Mouse (Mus musculus) left cerebral cortex, postnatal 14 days (tissue): ENCODE results near the gene Muc2. TPM values are rescaled to one million over a fixed set of nuclear protein-coding genes. Genes with fewer than 3 reads are reported as not detected.

ENCODE experiments used
- DNase-seq, 2 experiments: peaks; one replicate each; pipeline ENCODE4 v3.0.0; 2021 to 2022; ENCODE audit warnings: low spot score in 2 of 2, mixed read lengths in 1 of 2
- intact Hi-C: fragments of 180-260 bp; cut with DNase I; formaldehyde crosslinking; loops from one replicate; pipeline ENCODE4 v1.15.1; 2025
- total RNA-seq, 2 experiments: library from RNA; stranded (reverse); gene quantifications; 2 replicates each; pipeline ENCODE4 v1.2.3; 2021

The Muc2 gene
- total RNA-seq, 2 experiments from 2014 or later: 0.55 to 0.70 TPM

DNA sequence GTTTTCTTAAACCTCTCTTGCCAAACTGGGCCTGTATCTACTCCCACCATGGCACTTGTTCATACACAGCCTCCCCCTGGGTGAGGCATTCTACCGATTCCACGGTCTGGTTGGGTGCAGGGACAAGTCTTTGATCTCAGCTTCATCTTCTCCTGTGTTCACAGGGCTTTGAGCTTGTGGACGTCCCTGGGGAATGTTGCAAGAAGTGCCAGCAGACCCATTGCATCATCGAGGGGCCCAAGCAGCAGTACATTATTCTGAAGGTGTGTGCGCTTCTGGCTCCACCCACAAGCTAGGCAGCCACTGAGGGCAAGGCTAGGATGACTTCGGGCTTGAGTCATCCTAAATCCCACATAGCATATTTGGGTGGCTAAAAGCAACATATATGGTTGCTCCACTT lies 62.4 kb downstream of the Muc2 start:
- intact Hi-C loops: no loop called here
- DNase-seq: no peak

DNA sequence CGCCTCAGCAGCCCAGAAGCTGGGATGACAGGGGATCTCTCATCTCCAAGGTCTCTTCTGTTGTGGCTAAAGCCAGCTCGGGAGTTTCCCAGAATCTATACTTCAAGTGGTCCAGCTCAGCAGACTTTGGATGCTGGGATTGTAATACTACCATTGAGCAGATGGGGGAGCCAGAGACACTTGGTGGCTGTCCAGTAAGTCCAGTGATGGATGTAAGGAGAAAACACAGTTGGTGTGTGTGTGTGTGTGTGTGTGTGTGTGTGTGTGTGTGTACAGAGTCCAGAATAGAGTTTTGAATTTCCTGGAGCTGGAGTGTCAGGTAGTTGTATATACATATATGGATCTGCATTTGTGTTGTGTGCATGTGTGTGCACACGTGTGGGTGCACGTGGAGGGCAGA lies 65.7 kb downstream of the Muc2 start:
- intact Hi-C loops: no loop called here
- peak; percentile 89 to 93 for DNase-seq

DNA sequence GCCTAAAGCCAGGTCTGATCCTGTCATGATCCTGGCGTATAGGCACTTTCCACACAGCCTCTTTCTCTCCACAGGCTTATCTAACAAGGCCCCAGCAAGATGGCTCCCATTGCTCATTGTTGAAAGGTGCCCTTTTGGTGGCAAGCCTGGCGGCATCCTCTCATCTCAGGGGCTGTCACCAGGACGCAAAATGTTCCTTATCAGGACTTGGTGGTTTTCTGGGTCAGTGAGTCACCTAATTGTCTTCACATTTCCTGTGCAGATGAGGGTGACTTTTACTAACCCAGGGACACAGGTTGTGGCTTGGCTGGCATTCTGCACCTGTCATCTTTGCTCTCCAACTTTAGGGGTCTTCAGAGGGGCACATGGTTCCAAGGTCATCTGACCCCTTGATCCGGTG lies 68.2 kb downstream of the Muc2 start:
- intact Hi-C loops: no loop called here
- DNase-seq: no peak

DNA sequence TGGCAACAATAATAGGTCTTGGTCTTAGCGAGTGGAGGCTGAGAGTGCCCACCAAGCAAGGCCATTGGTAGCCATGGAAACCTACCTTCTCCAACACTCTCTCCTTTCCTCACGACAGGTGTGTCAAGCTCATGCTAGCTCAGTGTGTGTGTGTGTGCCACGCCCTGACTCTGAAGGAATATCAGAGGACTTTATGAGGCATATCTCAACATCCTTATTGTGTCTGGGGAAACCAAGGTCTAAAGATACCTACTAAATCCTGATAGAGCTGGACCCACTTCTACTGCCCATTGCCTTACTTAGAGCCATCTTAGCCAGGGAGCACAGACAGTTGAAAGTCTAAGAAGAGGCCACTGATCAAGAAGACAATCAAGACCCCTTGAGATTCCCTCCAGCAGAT lies 80.4 kb downstream of the Muc2 start:
- no peak for DNase-seq
- intact Hi-C loops: no loop called here

DNA sequence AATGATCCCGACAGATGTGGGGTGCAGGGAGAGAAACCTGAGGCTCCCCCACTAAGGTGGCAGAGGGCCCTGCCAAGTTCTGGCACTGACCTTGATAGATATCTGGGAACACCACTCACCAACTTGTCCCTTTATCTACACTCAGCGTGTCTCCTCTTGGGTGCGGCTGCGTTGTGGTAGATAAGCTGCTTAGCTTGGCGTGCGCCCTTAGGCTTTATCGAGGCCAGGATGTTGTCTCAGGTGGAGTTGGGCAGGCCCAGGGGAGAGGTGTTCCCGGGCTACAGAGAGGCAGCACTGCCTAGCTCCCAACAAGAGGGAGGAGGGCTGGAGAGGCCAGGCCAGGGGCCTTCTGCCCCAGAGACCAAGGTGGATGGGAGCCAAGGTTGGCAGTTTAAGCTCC lies 80.8 kb downstream of the Muc2 start:
- intact Hi-C loops: no loop called here

DNA sequence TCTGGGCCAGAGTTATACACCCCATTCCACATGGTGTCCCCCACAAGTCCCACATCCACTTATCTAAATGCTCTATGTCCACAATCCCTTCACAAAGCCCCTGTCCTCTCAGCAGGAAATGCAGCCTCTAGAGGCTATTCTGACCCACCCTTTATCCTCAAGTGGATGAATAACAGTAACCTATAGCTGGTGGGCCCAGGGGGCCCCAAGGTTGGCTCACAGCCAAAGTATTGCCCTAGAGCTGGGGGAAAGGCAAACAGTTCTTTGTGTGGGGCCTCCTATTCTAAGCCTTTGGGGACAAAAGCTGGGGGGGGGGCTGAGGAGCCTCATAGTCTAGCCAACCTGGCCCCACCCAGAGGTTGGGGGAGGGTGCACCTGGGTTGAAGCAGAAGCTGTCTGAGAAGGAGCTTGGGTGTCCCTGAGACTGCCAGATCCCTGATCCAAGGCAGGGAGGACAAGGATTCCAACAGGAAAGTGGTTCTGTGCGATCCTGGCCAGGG lies 82.0 kb downstream of the Muc2 start:
- intact Hi-C loops: no loop called here
- no peak for DNase-seq

More for the DNA sequence above, 80.8 kb downstream of the Muc2 start:
- DNase-seq: no peak

DNA sequence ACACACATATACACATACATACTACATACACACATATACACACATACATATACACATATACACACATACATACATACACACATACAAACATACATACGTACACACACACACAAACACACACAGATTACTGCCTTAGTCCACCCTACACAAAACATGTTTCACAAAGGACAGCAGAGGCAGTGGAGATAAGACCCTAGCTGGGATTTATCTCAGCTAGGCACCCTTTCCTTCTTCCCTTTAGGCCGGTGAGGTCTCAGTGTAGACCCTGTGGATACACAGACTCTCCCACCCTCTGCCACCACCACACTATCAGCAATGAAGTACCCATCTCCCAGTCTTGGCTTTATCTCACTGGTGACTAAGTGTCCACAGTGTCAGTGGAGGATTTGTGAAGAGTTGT lies 84.7 kb downstream of the Muc2 start:
- intact Hi-C loops: no loop called here

DNA sequence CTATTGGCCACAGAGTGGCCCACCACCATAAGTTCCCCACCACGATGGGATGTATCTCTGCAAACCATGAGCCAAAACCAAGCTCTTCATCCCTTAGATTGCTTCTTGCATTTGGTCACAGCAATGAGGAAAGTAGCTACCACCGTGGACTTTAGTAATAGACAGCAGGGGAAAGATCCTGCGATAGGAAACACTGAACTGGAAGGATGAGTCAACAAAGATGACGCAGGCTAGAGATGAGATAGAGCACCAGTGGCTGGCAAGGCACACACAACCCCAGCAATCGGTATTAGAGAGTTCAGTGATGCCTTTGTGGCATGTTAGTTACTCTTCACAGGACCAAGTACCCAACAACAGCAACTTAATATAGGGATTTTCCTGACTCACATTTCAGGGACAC lies 86.1 kb downstream of the Muc2 start:
- intact Hi-C loops: no loop called here
- no peak for DNase-seq

More for the DNA sequence above, 84.7 kb downstream of the Muc2 start:
- no peak for DNase-seq

DNA sequence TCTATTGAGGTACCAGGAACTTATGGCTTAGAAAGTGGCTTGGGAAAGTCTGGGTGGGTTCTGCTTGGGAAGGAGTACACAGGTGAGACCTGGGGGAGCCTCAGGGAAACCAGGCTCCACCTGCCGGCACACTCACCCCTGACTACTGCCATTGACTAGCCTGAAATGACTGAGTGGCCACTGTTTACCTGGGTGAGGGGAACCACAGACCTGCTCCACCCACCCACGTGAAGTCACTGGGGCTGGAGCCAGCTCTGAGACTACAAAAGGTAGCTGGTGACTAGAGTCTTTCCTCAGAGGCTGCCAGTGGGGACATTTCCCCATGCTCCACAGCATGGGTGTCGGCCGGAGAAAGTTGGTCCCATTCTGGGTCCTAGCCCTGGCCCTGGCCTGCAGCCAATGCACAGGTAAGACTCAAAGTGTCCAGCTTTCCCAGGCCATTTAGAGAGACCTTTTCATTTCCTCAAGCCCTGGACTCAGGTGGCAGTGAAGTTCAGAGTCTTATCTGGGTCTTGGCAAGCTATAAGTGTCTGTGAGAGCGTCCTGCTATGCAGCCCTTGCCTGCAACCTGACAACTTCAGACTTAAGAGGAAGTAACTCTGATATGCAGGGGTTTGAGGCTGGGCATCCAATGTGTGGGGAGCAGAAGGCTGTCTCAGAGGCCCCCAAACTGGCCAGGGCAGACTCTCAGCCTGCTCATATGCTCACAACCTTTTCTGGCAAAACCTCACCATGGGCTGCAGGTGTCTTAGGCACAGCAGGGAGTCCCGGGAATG lies 98.7 kb downstream of the Muc2 start, which contains the start of gene Muc5ac:
Gene Muc5ac (plus strand): TSS at position 296 of the 776 bp plus-strand sequence.
- intact Hi-C loops: no loop called here
- no peak for DNase-seq

DNA sequence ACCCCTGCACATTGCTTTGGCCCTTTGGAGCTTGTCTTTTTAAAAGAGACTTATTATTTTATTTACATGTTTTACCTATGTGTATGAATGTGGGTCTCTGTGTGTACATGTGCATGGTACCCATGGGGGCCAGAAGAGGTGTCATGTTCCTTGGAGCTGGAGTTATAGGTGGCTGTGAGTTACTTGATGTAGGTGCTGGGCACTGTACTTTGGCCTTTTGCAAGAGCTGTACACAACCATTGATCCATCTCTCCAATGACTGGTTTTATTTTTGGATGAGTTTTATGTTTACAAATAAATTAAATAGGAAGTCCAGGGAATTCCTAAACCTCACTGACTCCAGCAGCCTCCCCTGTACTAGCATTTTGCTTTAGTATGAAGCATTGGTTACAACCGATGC lies 104.1 kb downstream of the Muc2 start:
- no peak for DNase-seq
- intact Hi-C loops: no loop called here

DNA sequence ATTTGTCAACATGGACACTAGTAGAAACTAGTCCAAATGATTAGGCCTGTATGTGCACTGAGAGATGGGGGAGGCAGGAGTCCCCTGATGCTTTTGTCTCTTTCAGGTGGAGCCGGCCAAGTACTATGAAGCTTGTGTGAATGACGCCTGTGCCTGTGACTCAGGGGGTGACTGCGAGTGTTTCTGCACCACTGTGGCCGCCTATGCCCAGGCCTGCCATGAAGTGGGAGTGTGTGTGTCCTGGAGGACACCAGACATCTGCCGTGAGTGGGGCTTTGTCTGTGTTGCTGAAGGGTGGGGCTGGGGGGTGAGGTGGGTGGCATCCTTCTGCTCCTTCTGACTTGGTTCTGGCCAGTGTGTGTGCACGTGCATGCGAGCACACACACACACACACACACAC lies 113.1 kb downstream of the Muc2 start:
- intact Hi-C loops: no loop called here
- no peak for DNase-seq

Other genes with a start within 250 kb of the Muc2 start
- gene Pidd1, start 246.3 kb upstream of the Muc2 start, total RNA-seq: 1 to 10 TPM; 1.2 to 2.4 TPM
- gene Rplp2, start 243.0 kb upstream of the Muc2 start, total RNA-seq: 100 to 1,000 TPM; 572 to 599 TPM
- 10 to 100 TPM; 22.9 to 28.8 TPM for gene Pnpla2, start 235.1 kb upstream of the Muc2 start, total RNA-seq
- gene Cracr2b, start 229.2 kb upstream of the Muc2 start, total RNA-seq: 1 to 10 TPM; 5.3 to 5.6 TPM
- gene Cd151, start 222.9 kb upstream of the Muc2 start, total RNA-seq: 10 to 100 TPM; 27.5 to 33.8 TPM
- 10 to 100 TPM; 43.8 to 44.4 TPM for gene Polr2l, start 215.2 kb upstream of the Muc2 start, total RNA-seq
- gene Tspan4, start 215.1 kb upstream of the Muc2 start, total RNA-seq: 10 to 100 TPM; 23.2 to 23.7 TPM
- 10 to 100 TPM; 72.0 to 73.5 TPM for gene Chid1, start 150.5 kb upstream of the Muc2 start, total RNA-seq
- 100 to 1,000 TPM; 230 to 231 TPM for gene Ap2a2, start 128.2 kb upstream of the Muc2 start, total RNA-seq
- not detected for gene Muc6, start 35.0 kb upstream of the Muc2 start, total RNA-seq
- not detected for gene Muc5ac, start 98.6 kb downstream of the Muc2 start, total RNA-seq
- not detected for gene Muc5b, start 148.7 kb downstream of the Muc2 start, total RNA-seq
- gene Tollip, start 228.2 kb downstream of the Muc2 start, total RNA-seq: 100 to 1,000 TPM; 142 to 160 TPM